Mouse (Mus musculus): ENCODE data around the gene 2310057N15Rik. TPM values are rescaled to one million over a fixed set of nuclear protein-coding genes. Genes with fewer than 3 reads are reported as not detected.

Gene 2310057N15Rik
- polyA plus RNA-seq, 1 experiment = not detected

GRCm38 (mm10) chr16:88735391-88735790 lies 38.6 kb downstream of the 2310057N15Rik start:
- H3K4me3 ChIP-seq (replicated peaks; ENCODE audit: extremely low read depth, low read depth, low read length) = no peak overlapping the region
- no peak for DNase-seq
- no peaks in the 10 kb centered on the region for H3K4me1 ChIP-seq (ENCODE audit: control insufficient read depth, insufficient read depth, low read length)
- TF ChIP-seq CTCF (IDR thresholded peaks at IDR 0.05; ENCODE audit: insufficient read depth, low read length) (no peak), POLR2A (IDR thresholded peaks at IDR 0.05; ENCODE audit: borderline replicate concordance, extremely low read depth, low read depth, low read length) (no peak)
- 26% methylated on average over 2 of the region's 2 CpGs for WGBS

GRCm38 (mm10) chr16:88728812-88729275 lies 45.2 kb downstream of the 2310057N15Rik start, which contains the start of gene Krtap13-1:
Krtap13-1 (plus strand) TSS chr16:88728862.
- H3K4me3 ChIP-seq (replicated peaks; ENCODE audit: extremely low read depth, low read depth, low read length) = no peak within 1 kb of the TSS
- 83% methylated on average over 4 of the region's 4 CpGs for WGBS
- H3K4me1 ChIP-seq (ENCODE audit: control insufficient read depth, insufficient read depth, low read length) = no peaks in the 10 kb centered on the region
- DNase-seq = no peak
- no peak for TF ChIP-seq POLR2A (IDR thresholded peaks at IDR 0.05; ENCODE audit: borderline replicate concordance, extremely low read depth, low read depth, low read length)
- no peak for TF ChIP-seq CTCF (IDR thresholded peaks at IDR 0.05; ENCODE audit: insufficient read depth, low read length)

Other genes with a start within 250 kb of the 2310057N15Rik start
- gene Cldn8, start 211.0 kb downstream of the 2310057N15Rik start, polyA plus RNA-seq (2012; rRNA removed) = 2.1 and 3.5 TPM in 2 replicates
- not detected in 2 replicates for gene Krtap24-1, start 161.9 kb downstream of the 2310057N15Rik start, polyA plus RNA-seq (2012; rRNA removed)
- 0.32 TPM in 1 of 2 replicates, not detected in the other for gene 2310079G19Rik, start 146.5 kb downstream of the 2310057N15Rik start, polyA plus RNA-seq (2012; rRNA removed)
- gene Krtap26-1, start 126.4 kb downstream of the 2310057N15Rik start, polyA plus RNA-seq (2012; rRNA removed) = not detected in 2 replicates
- gene Krtap27-1, start 102.5 kb downstream of the 2310057N15Rik start, polyA plus RNA-seq (2012; rRNA removed) = not detected in 2 replicates
- gene 2310061N02Rik, start 66.2 kb downstream of the 2310057N15Rik start, polyA plus RNA-seq (2012; rRNA removed) = not detected in 2 replicates
- gene Krtap13-1, start 45.3 kb downstream of the 2310057N15Rik start, polyA plus RNA-seq (2012; rRNA removed) = not detected in 2 replicates
- gene Krtap13, start 22.6 kb downstream of the 2310057N15Rik start, polyA plus RNA-seq (2012; rRNA removed) = not detected in 2 replicates
- gene 2310034C09Rik, start 15.4 kb downstream of the 2310057N15Rik start, polyA plus RNA-seq (2012; rRNA removed) = not detected in 2 replicates
- not detected in 2 replicates for gene Gm5965, start 3.7 kb upstream of the 2310057N15Rik start, polyA plus RNA-seq (2012; rRNA removed)
- not detected in 2 replicates for gene Gm20741, start 38.0 kb upstream of the 2310057N15Rik start, polyA plus RNA-seq (2012; rRNA removed)
- gene Krtap15, start 46.0 kb upstream of the 2310057N15Rik start, polyA plus RNA-seq (2012; rRNA removed) = not detected in 2 replicates
- gene Krtap14, start 51.9 kb upstream of the 2310057N15Rik start, polyA plus RNA-seq (2012; rRNA removed) = not detected in 2 replicates
- gene Krtap19-1, start 95.2 kb upstream of the 2310057N15Rik start, polyA plus RNA-seq (2012; rRNA removed) = not detected in 2 replicates
- not detected in 2 replicates for gene Krtap19-2, start 100.1 kb upstream of the 2310057N15Rik start, polyA plus RNA-seq (2012; rRNA removed)
- gene Krtap19-3, start 103.8 kb upstream of the 2310057N15Rik start, polyA plus RNA-seq (2012; rRNA removed) = not detected in 2 replicates
- gene Krtap19-4, start 110.9 kb upstream of the 2310057N15Rik start, polyA plus RNA-seq (2012; rRNA removed) = not detected in 2 replicates
- not detected in 2 replicates for gene Krtap19-5, start 122.3 kb upstream of the 2310057N15Rik start, polyA plus RNA-seq (2012; rRNA removed)
- gene Krtap19-9b, start 158.1 kb upstream of the 2310057N15Rik start, polyA plus RNA-seq (2012; rRNA removed) = not detected in 2 replicates
- not detected in 2 replicates for gene Krtap16-3, start 188.7 kb upstream of the 2310057N15Rik start, polyA plus RNA-seq (2012; rRNA removed)
- not detected in 2 replicates for gene Krtap22-2, start 236.6 kb upstream of the 2310057N15Rik start, polyA plus RNA-seq (2012; rRNA removed)
- gene Gm10229, start 241.1 kb upstream of the 2310057N15Rik start, polyA plus RNA-seq (2012; rRNA removed) = not detected in 2 replicates

Measured in lung, adult 2 months (tissue).